In the genomic region with DNA sequence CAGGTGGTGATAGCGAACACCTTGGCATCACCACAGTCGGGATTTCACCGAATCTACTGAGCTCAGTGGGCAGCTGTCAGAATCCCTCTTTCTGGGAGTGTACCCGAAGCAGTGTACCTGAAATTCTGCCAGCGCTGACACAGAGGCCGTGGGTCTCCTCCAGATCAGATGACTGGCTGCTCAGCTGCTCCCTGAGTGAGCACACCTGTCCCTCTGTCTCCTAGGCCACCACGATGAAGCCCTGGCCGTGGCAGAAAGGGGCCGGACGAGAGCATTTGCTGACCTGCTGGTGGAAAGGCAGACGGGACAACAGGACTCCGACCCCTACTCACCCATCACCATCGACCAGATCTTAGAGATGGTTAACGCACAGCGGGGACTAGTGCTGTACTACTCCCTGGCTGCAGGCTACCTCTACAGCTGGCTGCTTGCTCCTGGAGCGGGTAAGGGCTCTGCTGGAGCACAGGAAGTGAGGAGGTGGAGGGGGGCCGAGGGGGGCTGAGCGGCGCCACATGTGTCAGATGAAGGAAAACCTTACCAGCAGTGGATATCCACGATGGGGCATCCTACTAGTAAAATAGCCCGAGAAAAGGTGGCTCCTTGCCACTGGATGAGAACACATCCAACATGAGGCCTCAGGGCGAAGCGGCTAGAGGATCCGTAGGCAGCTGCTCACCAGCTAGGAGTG, we compare ENCODE assay signal across 20 mouse cellular contexts.
DNase-seq lines count a peak whose midpoint lies in the region; ATAC-seq lines count a peak whose summit lies in the region.
"Had no signal": no experiment of that assay in that cellular context is flagged by ENCODE, and none has a peak within 500 bp of the region (broad histone marks: within the 10 kb centered on the region; RNA-seq: fewer than 3 reads in every experiment).

No protein-coding gene starts in this region.

- no peak for ATAC-seq in forebrain, embryonic 13.5 days
- ATAC-seq in forebrain, embryonic 16.5 days, result no peak
- ATAC-seq in midbrain, embryonic 14.5 days (ENCODE audit: low FRiP score, low TSS enrichment), result no peak
- 0 out of 2 replicates have a peak, but pooled peaks have one; percentile 37 for ATAC-seq in embryonic facial prominence, embryonic 11.5 days (replicated peaks; ENCODE audit: insufficient number of reproducible peaks, low FRiP score, low TSS enrichment, low read depth)
- 0 out of 2 replicates have a peak, but pooled peaks have one; percentile 29 for ATAC-seq in limb, embryonic 13.5 days (ENCODE audit: low FRiP score, low read depth)
- no peak for ATAC-seq in liver, embryonic 12.5 days
- ATAC-seq: intestine, postnatal 0 days had no signal

- no peak for DNase-seq in midbrain, embryonic 10.5 days (ENCODE audit: low spot score)
- no peak for DNase-seq in midbrain, embryonic 14.5 days
- DNase-seq in embryonic facial prominence, embryonic 11.5 days (ENCODE audit: low spot score), result no peak
- DNase-seq in lung, postnatal 25 days (ENCODE audit: low spot score), result no peak
- DNase-seq: cerebellum, adult 9-10 months; heart, postnatal 36 days; kidney, postnatal 14 days; lung, adult 18-20 months; lung, postnatal 4 days; right cerebral cortex, postnatal 4 days had no signal

- H3K9ac ChIP-seq in forebrain, embryonic 13.5 days, result no peak overlapping the region
- H3K9ac ChIP-seq in forebrain, embryonic 16.5 days (replicated peaks; ENCODE audit: low read depth, low read length), result no peak overlapping the region
- no peak overlapping the region for H3K9ac ChIP-seq in midbrain, embryonic 14.5 days (replicated peaks; ENCODE audit: low read length)
- no peak overlapping the region for H3K9ac ChIP-seq in embryonic facial prominence, embryonic 11.5 days (replicated peaks; ENCODE audit: low read length)
- H3K9ac ChIP-seq in limb, embryonic 13.5 days, result no peak overlapping the region
- H3K9ac ChIP-seq in liver, embryonic 12.5 days, result no peak overlapping the region
- H3K9ac ChIP-seq: heart, embryonic 13.5 days; limb, embryonic 15.5 days; neural tube, embryonic 12.5 days had no signal

- H3K4me3 ChIP-seq in forebrain, embryonic 13.5 days, result no peak overlapping the region
- no peak overlapping the region for H3K4me3 ChIP-seq in forebrain, embryonic 16.5 days (replicated peaks; ENCODE audit: low read length)
- H3K4me3 ChIP-seq in midbrain, embryonic 10.5 days, result no peak overlapping the region
- H3K4me3 ChIP-seq in midbrain, embryonic 14.5 days (replicated peaks; ENCODE audit: low read depth, low read length), result no peak overlapping the region
- no peak overlapping the region for H3K4me3 ChIP-seq in embryonic facial prominence, embryonic 11.5 days (ENCODE audit: low read depth, low read length)
- H3K4me3 ChIP-seq in limb, embryonic 13.5 days, result no peak overlapping the region
- no peak overlapping the region for H3K4me3 ChIP-seq in liver, embryonic 12.5 days
- H3K4me3 ChIP-seq: erythroblast, embryonic 14.5 days; heart, embryonic 13.5 days; limb, embryonic 15.5 days; neural tube, embryonic 12.5 days had no signal

- WGBS in forebrain, embryonic 13.5 days, result 82% methylated on average over 24 of the region's 24 CpGs
- WGBS in forebrain, embryonic 16.5 days, result 77% methylated on average over 24 of the region's 24 CpGs
- whole genome bisulfite sequencing in midbrain, embryonic 10.5 days, result 73% methylated on average over 24 of the region's 24 CpGs
- 80% methylated on average over 24 of the region's 24 CpGs for WGBS in midbrain, embryonic 14.5 days
- 53% methylated on average over 24 of the region's 24 CpGs for WGBS in embryonic facial prominence, embryonic 11.5 days
- WGBS in limb, embryonic 13.5 days, result 36% methylated on average over 24 of the region's 24 CpGs
- WGBS in liver, embryonic 12.5 days (ENCODE audit: insufficient replicate concordance), result 64% methylated on average over 24 of the region's 24 CpGs

- H3K4me1 ChIP-seq in forebrain, embryonic 13.5 days, result peaks cover 47% of the 10 kb centered on the region
- peaks cover 15% of the 10 kb centered on the region for H3K4me1 ChIP-seq in forebrain, embryonic 16.5 days (replicated peaks; ENCODE audit: control insufficient read depth, insufficient read depth, low read length)
- H3K4me1 ChIP-seq in midbrain, embryonic 10.5 days, result peaks cover 61% of the 10 kb centered on the region
- H3K4me1 ChIP-seq in midbrain, embryonic 14.5 days (ENCODE audit: control insufficient read depth, insufficient read depth, low read length), result peaks cover 24% of the 10 kb centered on the region
- peaks cover 16% of the 10 kb centered on the region for H3K4me1 ChIP-seq in embryonic facial prominence, embryonic 11.5 days (ENCODE audit: control insufficient read depth, insufficient read depth, low read length)
- H3K4me1 ChIP-seq in limb, embryonic 13.5 days, result peaks cover 48% of the 10 kb centered on the region
- peaks cover 11% of the 10 kb centered on the region for H3K4me1 ChIP-seq in liver, embryonic 12.5 days

- peaks cover 70% of the 10 kb centered on the region for H3K36me3 ChIP-seq in forebrain, embryonic 13.5 days (ENCODE audit: poor library complexity, severe bottlenecking)
- H3K36me3 ChIP-seq in forebrain, embryonic 16.5 days (ENCODE audit: control insufficient read depth, insufficient read depth), result peaks cover 23% of the 10 kb centered on the region
- peaks cover 42% of the 10 kb centered on the region for H3K36me3 ChIP-seq in midbrain, embryonic 10.5 days
- H3K36me3 ChIP-seq in midbrain, embryonic 14.5 days (ENCODE audit: control insufficient read depth, insufficient read depth, low read length), result peaks cover 50% of the 10 kb centered on the region
- no peaks in the 10 kb centered on the region for H3K36me3 ChIP-seq in embryonic facial prominence, embryonic 11.5 days (replicated peaks; ENCODE audit: control insufficient read depth, insufficient read depth, low read depth, low read length)
- H3K36me3 ChIP-seq in limb, embryonic 13.5 days, result peaks cover 76% of the 10 kb centered on the region
- H3K36me3 ChIP-seq in liver, embryonic 12.5 days, result no peaks in the 10 kb centered on the region

- no peak overlapping the region for H3K4me2 ChIP-seq in forebrain, embryonic 13.5 days
- H3K4me2 ChIP-seq in forebrain, embryonic 16.5 days (ENCODE audit: low read length), result no peak overlapping the region
- H3K4me2 ChIP-seq in midbrain, embryonic 14.5 days (ENCODE audit: low read length), result no peak overlapping the region
- no peak overlapping the region for H3K4me2 ChIP-seq in embryonic facial prominence, embryonic 11.5 days (ENCODE audit: low read depth, low read length)
- no peak overlapping the region for H3K4me2 ChIP-seq in limb, embryonic 13.5 days (replicated peaks)
- no peak overlapping the region for H3K4me2 ChIP-seq in liver, embryonic 12.5 days
- H3K4me2 ChIP-seq: heart, embryonic 13.5 days; limb, embryonic 15.5 days; midbrain, embryonic 11.5 days; neural tube, embryonic 12.5 days had no signal

- H3K27me3 ChIP-seq in forebrain, embryonic 13.5 days, result no peaks in the 10 kb centered on the region
- H3K27me3 ChIP-seq in forebrain, embryonic 16.5 days (replicated peaks; ENCODE audit: control insufficient read depth, insufficient read depth, low read length), result no peaks in the 10 kb centered on the region
- H3K27me3 ChIP-seq in midbrain, embryonic 10.5 days (ENCODE audit: low read depth, poor library complexity, severe bottlenecking), result peaks cover 18% of the 10 kb centered on the region
- H3K27me3 ChIP-seq in midbrain, embryonic 14.5 days (ENCODE audit: control insufficient read depth, insufficient read depth, low read length), result no peaks in the 10 kb centered on the region
- H3K27me3 ChIP-seq in embryonic facial prominence, embryonic 11.5 days (ENCODE audit: control insufficient read depth, insufficient read depth, low read length), result no peaks in the 10 kb centered on the region
- no peaks in the 10 kb centered on the region for H3K27me3 ChIP-seq in limb, embryonic 13.5 days
- 0 out of 2 replicates have a peak, but pooled peaks cover 4% of the 10 kb centered on the region for H3K27me3 ChIP-seq in liver, embryonic 12.5 days (replicated peaks)
- H3K27me3 ChIP-seq: limb, embryonic 15.5 days; neural tube, embryonic 12.5 days had no signal

- no peaks in the 10 kb centered on the region for H3K9me3 ChIP-seq in forebrain, embryonic 13.5 days (replicated peaks)
- no peaks in the 10 kb centered on the region for H3K9me3 ChIP-seq in forebrain, embryonic 16.5 days (ENCODE audit: control insufficient read depth, low read length)
- no peaks in the 10 kb centered on the region for H3K9me3 ChIP-seq in midbrain, embryonic 10.5 days (replicated peaks)
- no peaks in the 10 kb centered on the region for H3K9me3 ChIP-seq in midbrain, embryonic 14.5 days (ENCODE audit: control insufficient read depth, low read length)
- no peaks in the 10 kb centered on the region for H3K9me3 ChIP-seq in embryonic facial prominence, embryonic 11.5 days (replicated peaks; ENCODE audit: control insufficient read depth, low read length)
- H3K9me3 ChIP-seq in limb, embryonic 13.5 days, result no peaks in the 10 kb centered on the region
- no peaks in the 10 kb centered on the region for H3K9me3 ChIP-seq in liver, embryonic 12.5 days (replicated peaks)
- H3K9me3 ChIP-seq: heart, embryonic 13.5 days; limb, embryonic 15.5 days; neural tube, embryonic 12.5 days had no signal

- peak overlapping the region; percentile 7; the same call in 1 of the 2 replicates for H3K27ac ChIP-seq in forebrain, embryonic 13.5 days
- no peak overlapping the region for H3K27ac ChIP-seq in forebrain, embryonic 16.5 days (ENCODE audit: low read length)
- peak overlapping the region; percentile 29; the same call in 1 of the 2 replicates for H3K27ac ChIP-seq in midbrain, embryonic 10.5 days (replicated peaks)
- H3K27ac ChIP-seq in midbrain, embryonic 14.5 days (replicated peaks; ENCODE audit: low read depth, low read length), result no peak overlapping the region
- no peak overlapping the region for H3K27ac ChIP-seq in embryonic facial prominence, embryonic 11.5 days (replicated peaks; ENCODE audit: low read depth, low read length)
- no peak overlapping the region; the same call in 1 of the 2 replicates for H3K27ac ChIP-seq in limb, embryonic 13.5 days
- no peak overlapping the region for H3K27ac ChIP-seq in liver, embryonic 12.5 days
- H3K27ac ChIP-seq: heart, embryonic 13.5 days; limb, embryonic 15.5 days; neural tube, embryonic 12.5 days had no signal

Comparison
In these comparisons a context has a peak if more than half of its experiments do, and no peak if none do; other contexts are left out.
1. H3K27ac ChIP-seq: peak in forebrain, embryonic 13.5 days (single experiment) and midbrain, embryonic 10.5 days (single experiment); none in forebrain, embryonic 16.5 days (single experiment), midbrain, embryonic 14.5 days (single experiment), embryonic facial prominence, embryonic 11.5 days (single experiment), limb, embryonic 13.5 days (single experiment) and liver, embryonic 12.5 days (single experiment).
2. ATAC-seq: peak in embryonic facial prominence, embryonic 11.5 days (single experiment) and limb, embryonic 13.5 days (single experiment); none in forebrain, embryonic 13.5 days (single experiment), forebrain, embryonic 16.5 days (single experiment), midbrain, embryonic 14.5 days (single experiment) and liver, embryonic 12.5 days (single experiment).